Mouse (Mus musculus): Measurements from ENCODE around the gene Bcl2a1d. TPM values are rescaled to one million over a fixed set of nuclear protein-coding genes. Genes with fewer than 3 reads are reported as not detected.

Bcl2a1d gene
- polyA plus RNA-seq, 1 experiment from 2014 or later, result 0.49 TPM

Other genes with a start within 250 kb of the Bcl2a1d start
- gene Syncrip, start 249.3 kb downstream of the Bcl2a1d start, polyA plus RNA-seq (2014; fragmentation: Nextera tagmentation; extraction: Ambion mirVana), result 118 and 123 TPM in 2 replicates
- 9.0 and 10.5 TPM in 2 replicates for gene Zfp949, start 183.9 kb downstream of the Bcl2a1d start, polyA plus RNA-seq (2014; fragmentation: Nextera tagmentation; extraction: Ambion mirVana)
- not detected in 2 replicates for gene Trim43a, start 151.0 kb downstream of the Bcl2a1d start, polyA plus RNA-seq (2014; fragmentation: Nextera tagmentation; extraction: Ambion mirVana)
- 25.1 and 30.2 TPM in 2 replicates for gene Mthfsl, start 11.6 kb downstream of the Bcl2a1d start, polyA plus RNA-seq (2014; fragmentation: Nextera tagmentation; extraction: Ambion mirVana)
- gene Trim43c, start 107.2 kb upstream of the Bcl2a1d start, polyA plus RNA-seq (2014; fragmentation: Nextera tagmentation; extraction: Ambion mirVana), result 0.14 and 0.22 TPM in 2 replicates
- gene Bcl2a1a, start 225.0 kb upstream of the Bcl2a1d start, polyA plus RNA-seq (2014; fragmentation: Nextera tagmentation; extraction: Ambion mirVana), result 1.1 and 1.2 TPM in 2 replicates